Mouse (Mus musculus) thymus, adult 2 months (tissue): ENCODE results near the gene Trp53i11. TPM values are rescaled to one million over a fixed set of nuclear protein-coding genes. Genes with fewer than 3 reads are reported as not detected.

Source experiments
- DNase-seq: peaks from one replicate; pipeline ENCODE4 v3.0.0; 2021
- H3K27ac ChIP-seq: fragments of 200-500 bp; 2 replicates; pipeline ENCODE4 v1.5.1; 2012; ENCODE audit warnings: low read length, control low read depth; ENCODE audit not compliant: control insufficient read depth, insufficient read depth
- H3K27me3 ChIP-seq: fragments of 200-500 bp; 2 replicates; pipeline ENCODE4 v1.6.1; 2012; ENCODE audit warnings: mild to moderate bottlenecking, low read length, moderate library complexity, mixed read lengths; ENCODE audit not compliant: control insufficient read depth, insufficient read depth
- H3K36me3 ChIP-seq: fragments of 200-500 bp; 2 replicates; pipeline ENCODE4 v1.6.1; 2012; ENCODE audit warnings: mild to moderate bottlenecking, low read length, moderate library complexity; ENCODE audit not compliant: control insufficient read depth, insufficient read depth
- H3K4me1 ChIP-seq: fragments of 200-500 bp; replicated peaks from 2 replicates; pipeline ENCODE4 v1.6.1; 2012; ENCODE audit warnings: low read length; ENCODE audit not compliant: control insufficient read depth, insufficient read depth
- H3K4me3 ChIP-seq: fragments of 200-500 bp; 2 replicates; pipeline ENCODE4 v1.5.1; 2012; ENCODE audit warnings: mild to moderate bottlenecking, low read length, control low read depth, moderate library complexity; ENCODE audit not compliant: control insufficient read depth, insufficient read depth
- CTCF ChIP-seq: fragments of 200-500 bp; IDR thresholded peaks from 2 replicates; pipeline ENCODE4 v1.5.1; 2012; ENCODE audit warnings: mild to moderate bottlenecking, control low read depth, low read length, moderate library complexity, borderline replicate concordance; ENCODE audit not compliant: control insufficient read depth, poor library complexity, insufficient read depth; ENCODE audit errors: extremely low read depth
- POLR2A ChIP-seq: fragments of 200-500 bp; IDR thresholded peaks from 2 replicates; pipeline ENCODE4 v1.6.1; 2012; ENCODE audit warnings: mild to moderate bottlenecking, low read length, control low read depth, moderate library complexity; ENCODE audit not compliant: control insufficient read depth, poor library complexity, insufficient read depth; ENCODE audit errors: extremely low read depth
- WGBS: fragments of 180-500 bp; shearing (Covaris S2); methylation state at CpG from one replicate; pipeline ENCODE4 v1.1.7; 2018; 5-methylcytosine and 5-hydroxymethylcytosine counted together
- polyA plus RNA-seq: library from polyadenylated mRNA; depleted of rRNA; stranded (reverse); fragments of >200 nt; gene quantifications from 2 replicates; pipeline ENCODE4 v1.2.3, GENCODE M21; 2012

Trp53i11 gene
- polyA plus RNA-seq, 1 experiment: 444 TPM

DNA sequence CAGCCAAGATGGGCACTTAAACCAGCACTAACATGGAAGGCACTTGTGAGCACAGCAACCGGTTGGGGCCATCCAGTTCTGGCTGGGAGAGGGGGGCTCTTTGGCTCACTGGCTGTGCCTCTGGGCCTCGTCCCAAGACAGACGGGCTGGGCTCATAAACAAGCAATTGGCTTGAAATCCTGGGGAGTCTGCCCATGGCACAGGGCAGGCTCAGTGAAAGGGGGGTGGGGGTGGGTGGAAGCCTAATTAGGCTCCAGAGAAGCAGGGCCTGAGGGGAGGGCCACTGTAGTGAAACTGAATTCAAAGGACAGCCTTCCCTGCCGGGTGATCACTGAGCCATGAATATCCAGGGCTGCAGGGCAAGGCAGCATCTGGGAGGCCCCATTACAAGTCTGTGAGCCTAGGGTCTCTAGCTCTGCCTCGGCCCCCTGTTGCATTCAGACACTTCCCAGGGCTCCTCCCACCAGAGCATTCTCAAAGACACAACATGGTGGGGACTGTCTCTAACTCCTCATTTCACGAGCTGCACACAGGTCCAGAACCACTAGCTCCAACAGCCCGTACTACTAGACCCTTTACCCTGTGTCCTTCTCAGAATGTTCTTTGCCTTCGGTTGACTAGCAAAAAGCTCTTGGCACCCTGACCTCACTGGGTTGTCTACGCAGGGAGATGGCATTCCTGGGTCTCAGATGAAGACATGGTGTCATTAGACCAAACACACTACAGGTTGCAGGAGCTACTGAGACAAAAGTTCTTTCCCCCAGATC lies 40.5 kb downstream of the Trp53i11 start:
- Histone ChIP-seq H3K4me1 (no peaks in the 10 kb centered on the region), H3K4me3 (no peak overlapping the region), H3K27me3 (no peaks in the 10 kb centered on the region), H3K27ac (no peak overlapping the region), H3K36me3 (no peaks in the 10 kb centered on the region)
- 95% methylated on average over 9 of the region's 9 CpGs for WGBS
- TF ChIP-seq POLR2A (no peak), CTCF (no peak)
- no peak for DNase-seq

DNA sequence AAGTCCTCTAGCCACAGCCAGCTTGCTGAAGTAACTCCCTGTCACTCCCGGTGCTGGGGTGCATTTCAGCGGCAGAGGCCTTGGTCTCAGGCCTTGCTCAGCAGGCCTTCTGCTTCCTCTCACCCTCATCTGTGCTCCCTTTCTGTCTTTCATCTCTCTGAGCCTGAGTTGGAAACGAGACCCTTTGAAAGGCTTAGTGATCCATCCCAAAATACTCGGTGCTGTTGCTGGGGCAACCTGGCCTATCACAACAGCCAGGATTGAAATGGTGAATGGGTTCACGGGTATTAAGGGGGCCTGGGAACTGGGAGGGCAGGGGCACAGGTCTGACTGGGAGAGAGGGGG lies 41.1 kb downstream of the Trp53i11 start:
- no peak for TF ChIP-seq CTCF
- no peak for TF ChIP-seq POLR2A
- no peak overlapping the region for H3K4me3 ChIP-seq
- no peaks in the 10 kb centered on the region for H3K4me1 ChIP-seq
- H3K27ac ChIP-seq: no peak overlapping the region
- no peaks in the 10 kb centered on the region for H3K36me3 ChIP-seq
- no peak for DNase-seq
- no peaks in the 10 kb centered on the region for H3K27me3 ChIP-seq
- WGBS: 78% methylated on average over 5 of the region's 5 CpGs

GRCm38 (mm10) chr2:93232141-93232540 lies 44.8 kb downstream of the Trp53i11 start:
- Histone ChIP-seq H3K27ac (no peak overlapping the region), H3K27me3 (no peaks in the 10 kb centered on the region), H3K36me3 (no peaks in the 10 kb centered on the region), H3K4me3 (no peak overlapping the region), H3K4me1 (no peaks in the 10 kb centered on the region)
- DNase-seq: no peak
- WGBS: 33% methylated on average over 1 of the region's 1 CpGs
- TF ChIP-seq POLR2A: no peak
- TF ChIP-seq CTCF: no peak

- Histone ChIP-seq H3K27me3 (no peaks in the 10 kb centered on the region), H3K4me3 (no peak overlapping the region), H3K27ac (no peak overlapping the region), H3K36me3 (no peaks in the 10 kb centered on the region), H3K4me1 (no peaks in the 10 kb centered on the region)
- WGBS: 89% methylated on average over 1 of the region's 1 CpGs
- DNase-seq: no peak
- TF ChIP-seq POLR2A (no peak), CTCF (no peak)
Measured at GRCm38 (mm10) chr2:93237055-93237454, 49.7 kb downstream of the Trp53i11 start.

- no peak overlapping the region for H3K27ac ChIP-seq
- H3K27me3 ChIP-seq: no peaks in the 10 kb centered on the region
- no peaks in the 10 kb centered on the region for H3K36me3 ChIP-seq
- WGBS: 79% methylated on average over 6 of the region's 6 CpGs
- H3K4me3 ChIP-seq: no peak overlapping the region
- no peak for DNase-seq
- no peaks in the 10 kb centered on the region for H3K4me1 ChIP-seq
- TF ChIP-seq POLR2A: no peak
- no peak for TF ChIP-seq CTCF
Measured at GRCm38 (mm10) chr2:93238864-93239263, 51.5 kb downstream of the Trp53i11 start.

GRCm38 (mm10) chr2:93242166-93242565 lies 54.8 kb downstream of the Trp53i11 start:
- 95% methylated on average over 5 of the region's 5 CpGs for WGBS
- TF ChIP-seq CTCF (no peak), POLR2A (no peak)
- Histone ChIP-seq H3K27ac (no peak overlapping the region), H3K4me3 (no peak overlapping the region), H3K36me3 (no peaks in the 10 kb centered on the region), H3K4me1 (no peaks in the 10 kb centered on the region), H3K27me3 (no peaks in the 10 kb centered on the region)
- no peak for DNase-seq
